Mouse (Mus musculus) liver, embryonic 18 days (tissue): Measurements from ENCODE around the gene Fbxo36. TPM values are rescaled to one million over a fixed set of nuclear protein-coding genes. Genes with fewer than 3 reads are reported as not detected.

ENCODE experiments used
- polyA plus RNA-seq: library from polyadenylated mRNA; depleted of rRNA; stranded (reverse); fragments of >200 nt; gene quantifications from 2 replicates; pipeline ENCODE4 v1.2.3, GENCODE M21; 2012; rRNA removed

Gene Fbxo36
- polyA plus RNA-seq = 2.9 TPM in 2 replicates

GRCm38 (mm10) chr1:84839309-84840017, at the start of gene Fbxo36:
Gene Fbxo36, plus strand, starts transcription at chr1:84839841.

GRCm38 (mm10) chr1:84840018-84840664, 500 bp downstream of the Fbxo36 start, which contains the start of gene Trip12:
Gene Trip12, minus strand, starts transcription at chr1:84840516.

DNA sequence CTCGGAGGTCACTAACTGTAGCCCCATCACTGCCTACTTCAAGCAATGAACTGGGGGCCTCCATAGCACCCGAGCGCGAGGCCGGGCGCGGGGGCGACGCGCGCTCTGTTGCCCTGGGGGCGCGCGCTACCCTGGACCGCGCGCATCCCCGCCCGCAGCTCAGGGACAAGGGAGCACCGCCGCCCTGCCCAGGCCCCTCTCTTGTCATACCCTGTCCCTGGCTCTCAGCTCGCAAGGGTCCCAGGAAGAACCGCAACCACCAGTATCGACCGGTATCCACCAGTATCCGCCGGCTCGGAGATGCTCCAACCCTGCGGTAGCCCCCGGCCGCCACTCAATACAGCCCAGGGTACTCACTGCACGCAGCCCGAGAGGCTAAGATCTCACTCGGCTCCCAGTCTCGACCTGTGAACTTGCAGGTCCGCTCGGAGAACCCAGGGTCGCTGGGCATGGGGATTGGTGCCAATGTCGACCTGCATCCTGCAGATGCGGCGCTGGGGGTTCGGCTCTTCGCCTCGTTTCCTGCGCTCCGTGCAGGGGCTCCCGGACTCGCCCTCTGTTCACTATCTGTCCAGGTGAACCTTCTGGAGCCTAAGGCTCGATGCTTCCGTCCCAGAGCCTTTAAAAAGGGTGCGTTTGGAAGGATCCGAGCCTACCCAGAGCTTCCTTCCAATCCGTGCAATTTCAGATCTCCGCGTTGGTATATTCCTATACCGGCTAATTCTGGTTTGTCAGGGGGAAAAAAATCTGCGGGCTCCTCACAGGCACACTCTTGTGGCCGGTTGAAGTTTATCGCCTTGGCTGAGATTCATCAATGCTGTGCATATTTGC, 95.1 kb downstream of the Fbxo36 start, which contains the start of gene Slc16a14:
Slc16a14 (minus strand) TSS at position 632 of the 831 bp plus-strand sequence.

Other genes with a start within 250 kb of the Fbxo36 start
- 0.01 TPM in 2 replicates for gene Dner, start 143.6 kb upstream of the Fbxo36 start, polyA plus RNA-seq
- 27.2 and 30.2 TPM in 2 replicates for gene Trip12, start 675 bp downstream of the Fbxo36 start, polyA plus RNA-seq
- gene Slc16a14, start 95.3 kb downstream of the Fbxo36 start, polyA plus RNA-seq = 0.01 and 0.04 TPM in 2 replicates